Comparison of ENCODE assay signal across 18 mouse cellular contexts in the genomic region with DNA sequence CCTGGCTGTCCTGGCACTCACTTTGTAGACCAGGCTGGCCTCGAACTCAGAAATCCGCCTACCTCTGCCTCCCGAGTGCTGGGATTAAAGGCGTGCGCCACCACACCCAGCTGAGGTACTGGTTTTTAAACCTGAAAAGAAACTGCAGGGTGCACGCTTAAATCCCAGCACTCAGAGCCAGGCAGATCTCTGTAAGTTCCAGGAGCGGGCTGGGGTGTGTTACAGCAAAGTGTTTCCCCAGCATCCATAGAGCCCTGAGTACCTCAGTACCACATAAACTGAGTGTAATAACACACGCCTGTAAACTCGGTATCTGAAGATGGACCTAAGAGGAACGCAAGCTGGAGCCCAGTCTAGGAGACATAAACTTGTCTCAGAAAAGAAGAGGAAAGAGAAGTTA.
"Had no signal": no experiment of that assay in that cellular context is flagged by ENCODE, and none has a peak within 500 bp of the region (broad histone marks: within the 10 kb centered on the region; RNA-seq: fewer than 3 reads in every experiment).

No protein-coding gene starts in this region.

- H3K27ac ChIP-seq: lung, embryonic 15.5 days; macrophage; midbrain, embryonic 13.5 days; midbrain, embryonic 15.5 days; neural tube, embryonic 12.5 days; stomach, embryonic 15.5 days; stomach, postnatal 0 days had no signal

- H3K4me3 ChIP-seq: lung, embryonic 15.5 days; megakaryocyte, embryonic 14.5 days; midbrain, embryonic 13.5 days; midbrain, embryonic 15.5 days; neural tube, embryonic 12.5 days; stomach, embryonic 15.5 days had no signal

- H3K4me1 ChIP-seq: lung, embryonic 15.5 days; midbrain, embryonic 13.5 days; midbrain, embryonic 15.5 days; neural tube, embryonic 12.5 days; stomach, embryonic 15.5 days had no signal

- H3K4me2 ChIP-seq: lung, embryonic 15.5 days; midbrain, embryonic 11.5 days; midbrain, embryonic 13.5 days; midbrain, embryonic 15.5 days; neural tube, embryonic 12.5 days; stomach, embryonic 15.5 days had no signal

- DNase-seq: liver, postnatal 0 days; lung, adult 2 months; lung, postnatal 14 days; lung, postnatal 36 days; right cerebral cortex, postnatal 14 days; thymus, adult 2 months; thymus, postnatal 25 days; thymus, postnatal 4 days had no signal

- H3K9me3 ChIP-seq: lung, embryonic 15.5 days; megakaryocyte, embryonic 14.5 days; midbrain, embryonic 13.5 days; midbrain, embryonic 15.5 days; neural tube, embryonic 12.5 days; stomach, embryonic 15.5 days had no signal

- H3K9ac ChIP-seq: liver, postnatal 0 days; lung, embryonic 15.5 days; midbrain, embryonic 13.5 days; midbrain, embryonic 15.5 days; neural tube, embryonic 12.5 days; stomach, embryonic 15.5 days had no signal

- ATAC-seq: liver, postnatal 0 days; lung, postnatal 0 days; midbrain, embryonic 13.5 days; midbrain, embryonic 15.5 days had no signal

- H3K27me3 ChIP-seq: lung, embryonic 15.5 days; megakaryocyte, embryonic 14.5 days; midbrain, embryonic 13.5 days; midbrain, embryonic 15.5 days; neural tube, embryonic 12.5 days; stomach, embryonic 15.5 days had no signal
